ENCODE assay signal across 8 mouse cellular contexts in the genomic region with DNA sequence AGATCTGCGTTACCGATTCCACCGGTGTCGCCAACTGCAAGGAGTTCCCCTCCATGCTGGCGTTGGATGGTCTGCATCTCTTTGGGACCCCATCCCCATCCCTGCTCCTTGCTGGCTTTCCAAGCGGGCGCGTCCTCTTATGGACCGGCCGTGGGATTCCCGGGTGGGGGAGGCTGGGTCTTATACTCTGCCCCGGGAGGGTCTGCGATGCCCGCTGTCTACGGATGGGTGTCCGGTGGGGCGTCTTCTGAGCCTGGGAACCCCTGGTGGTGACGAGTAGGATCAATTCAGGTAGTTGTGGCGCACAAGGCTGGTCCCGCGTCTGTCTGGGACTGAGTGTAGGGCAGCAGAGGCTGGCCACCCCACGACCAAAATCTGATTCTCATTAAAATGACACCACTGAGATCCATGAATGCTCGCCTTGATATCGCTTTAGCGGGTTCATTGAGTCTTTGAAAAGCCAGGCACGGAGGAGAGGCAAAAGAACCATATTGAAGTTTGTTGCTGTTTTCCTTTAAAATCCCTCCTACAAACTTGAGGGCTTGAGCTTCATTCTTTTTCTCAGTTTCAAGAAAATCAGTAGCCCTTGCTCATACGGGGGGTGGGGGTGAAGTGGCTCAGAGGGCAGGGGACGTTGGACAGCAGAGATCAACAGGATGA.
DNase-seq lines count a peak whose midpoint lies in the region; ATAC-seq and TF ChIP-seq lines count a peak whose summit lies in the region.

No protein-coding gene starts in this region.

- no peak for DNase-seq in kidney, postnatal 0 days (ENCODE audit: low spot score)
- DNase-seq in kidney, postnatal 36 days, result no peak
- peak; percentile 15 to 44 for DNase-seq in spleen, postnatal 10 days (ENCODE audit: low spot score in 2 of 2)
- DNase-seq in left cerebral cortex, adult 8-10 months (ENCODE audit: low spot score in 2 of 2), result no peak
- no peak for DNase-seq in right cerebral cortex, adult 18-20 months

- H3K36me3 ChIP-seq in kidney, postnatal 0 days (ENCODE audit: insufficient read depth, low read length), result no peaks in the 10 kb centered on the region
- no peaks in the 10 kb centered on the region for H3K36me3 ChIP-seq in liver, embryonic 15.5 days (replicated peaks)

- H3K4me1 ChIP-seq in kidney, postnatal 0 days (replicated peaks; ENCODE audit: insufficient read depth, low read length), result peaks cover 12% of the 10 kb centered on the region
- H3K4me1 ChIP-seq in liver, embryonic 15.5 days (replicated peaks), result peaks cover 19% of the 10 kb centered on the region

- H3K4me3 ChIP-seq in kidney, postnatal 0 days (replicated peaks; ENCODE audit: low read depth, low read length), result peak overlapping the region; percentile 50
- H3K4me3 ChIP-seq in liver, embryonic 15.5 days (replicated peaks), result peak overlapping the region; percentile 54

- peak; percentile 22; the same call in 1 of the 2 replicates for TF ChIP-seq CTCF in kidney, postnatal 0 days (IDR thresholded peaks at IDR 0.05; ENCODE audit: low read depth)

- peak; percentile 33; the same call in 1 of the 2 replicates for ATAC-seq in kidney, postnatal 0 days (replicated peaks; ENCODE audit: low FRiP score, low read depth)
- peak; percentile 64 for ATAC-seq in activated CD4-positive, CD25-positive, alpha-beta regulatory T cell, adult 4 months
- ATAC-seq in granulocyte monocyte progenitor cell, adult 5-6 weeks (replicated peaks; ENCODE audit: poor library complexity, severe bottlenecking), result peak; percentile 18; the same call in 1 of the 2 replicates
- ATAC-seq in liver, embryonic 15.5 days (ENCODE audit: insufficient read depth), result peak; percentile 25; the same call in 1 of the 2 replicates

- no peak overlapping the region for H3K27ac ChIP-seq in kidney, postnatal 0 days
- H3K27ac ChIP-seq in liver, embryonic 15.5 days (replicated peaks), result no peak overlapping the region

- 2% methylated on average over 28 of the region's 28 CpGs for WGBS in kidney, postnatal 0 days
- WGBS in liver, embryonic 15.5 days (ENCODE audit: insufficient replicate concordance), result 2% methylated on average over 28 of the region's 28 CpGs

- H3K4me2 ChIP-seq in kidney, postnatal 0 days (ENCODE audit: low read length), result peak overlapping the region; percentile 99
- H3K4me2 ChIP-seq in liver, embryonic 15.5 days, result peak overlapping the region; percentile 90

- H3K9me3 ChIP-seq in kidney, postnatal 0 days (replicated peaks; ENCODE audit: low read length), result no peaks in the 10 kb centered on the region
- H3K9me3 ChIP-seq in liver, embryonic 15.5 days (replicated peaks), result no peaks in the 10 kb centered on the region

- H3K27me3 ChIP-seq in kidney, postnatal 0 days (ENCODE audit: insufficient read depth, low read length), result no peaks in the 10 kb centered on the region
- H3K27me3 ChIP-seq in liver, embryonic 15.5 days, result peaks cover 57% of the 10 kb centered on the region

- peak overlapping the region; percentile 52 for H3K9ac ChIP-seq in kidney, postnatal 0 days (ENCODE audit: low read depth, low read length)
- no peak overlapping the region for H3K9ac ChIP-seq in liver, embryonic 15.5 days

Comparison
In these comparisons a context has a peak if more than half of its experiments do, and no peak if none do; other contexts are left out.
1. DNase-seq: peak in spleen, postnatal 10 days (2 of 2); none in kidney, postnatal 0 days (single experiment), kidney, postnatal 36 days (0 of 2), left cerebral cortex, adult 8-10 months (0 of 2) and right cerebral cortex, adult 18-20 months (single experiment).
2. Peak in every context shown above with its lines, with median percentiles within 50 percentile points of each other: ATAC-seq.